Mouse (Mus musculus): ENCODE measurements around the gene Polh. TPM values are rescaled to one million over a fixed set of nuclear protein-coding genes. Genes with fewer than 3 reads are reported as not detected.

Gene Polh
- polyA plus RNA-seq, 1 experiment from 2014 or later: 15.4 TPM

DNA sequence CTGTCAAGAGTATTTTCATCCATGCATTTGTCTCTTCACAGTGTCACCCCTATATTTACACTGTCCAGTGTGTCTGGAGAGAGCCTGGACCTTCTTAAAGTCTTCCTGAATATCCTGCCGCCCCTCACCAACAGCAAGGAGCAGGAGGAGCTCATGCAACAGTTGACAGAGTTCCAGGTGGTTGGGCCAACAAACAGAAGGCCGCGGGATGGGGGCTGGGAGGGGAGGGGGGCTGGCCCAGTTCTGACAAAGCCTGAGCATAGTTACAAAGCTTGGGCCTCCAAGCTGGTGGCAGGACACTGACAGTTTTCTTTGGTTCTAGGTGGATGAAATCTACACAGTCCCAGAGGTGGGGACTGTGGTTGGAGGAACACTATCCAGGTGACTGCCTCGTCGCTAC is 36.2 kb downstream of the Polh start:
- H3K9ac ChIP-seq: no peak overlapping the region
- no peak for ATAC-seq (ENCODE audit: insufficient read depth, low FRiP score, low read depth)
- no peak overlapping the region for H3K27ac ChIP-seq
- peaks cover 17% of the 10 kb centered on the region for H3K4me1 ChIP-seq
- H3K4me2 ChIP-seq: no peak overlapping the region
- H3K36me3 ChIP-seq: peaks cover 60% of the 10 kb centered on the region
- 78% methylated on average over 5 of the region's 5 CpGs for WGBS
- no peak overlapping the region for H3K4me3 ChIP-seq (replicated peaks)
- H3K9me3 ChIP-seq: no peaks in the 10 kb centered on the region
- H3K27me3 ChIP-seq (replicated peaks): no peaks in the 10 kb centered on the region

DNA sequence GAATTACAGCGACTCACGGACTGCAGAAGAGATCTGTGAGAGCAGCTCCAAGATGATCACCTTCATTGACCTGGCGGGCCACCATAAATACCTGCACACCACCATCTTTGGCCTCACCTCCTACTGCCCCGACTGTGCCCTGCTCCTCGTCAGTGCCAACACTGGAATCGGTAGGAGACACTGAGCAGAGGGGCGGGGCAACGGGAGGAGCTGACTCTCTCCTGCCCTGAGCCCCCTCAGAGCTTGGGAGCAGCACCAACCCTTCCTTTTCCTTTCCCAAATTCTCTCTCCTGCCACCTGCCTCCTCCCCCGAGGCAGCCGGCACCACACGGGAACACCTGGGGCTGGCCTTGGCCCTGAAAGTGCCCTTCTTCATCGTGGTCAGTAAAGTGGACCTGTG is 37.0 kb downstream of the Polh start:
- Histone ChIP-seq H3K4me2 (no peak overlapping the region), H3K4me1 (peaks cover 17% of the 10 kb centered on the region), H3K36me3 (peaks cover 54% of the 10 kb centered on the region), H3K4me3 (replicated peaks) (no peak overlapping the region), H3K27ac (no peak overlapping the region), H3K27me3 (replicated peaks) (no peaks in the 10 kb centered on the region), H3K9ac (no peak overlapping the region), H3K9me3 (no peaks in the 10 kb centered on the region)
- WGBS: 90% methylated on average over 12 of the region's 12 CpGs
- ATAC-seq (ENCODE audit: insufficient read depth, low FRiP score, low read depth): no peak

DNA sequence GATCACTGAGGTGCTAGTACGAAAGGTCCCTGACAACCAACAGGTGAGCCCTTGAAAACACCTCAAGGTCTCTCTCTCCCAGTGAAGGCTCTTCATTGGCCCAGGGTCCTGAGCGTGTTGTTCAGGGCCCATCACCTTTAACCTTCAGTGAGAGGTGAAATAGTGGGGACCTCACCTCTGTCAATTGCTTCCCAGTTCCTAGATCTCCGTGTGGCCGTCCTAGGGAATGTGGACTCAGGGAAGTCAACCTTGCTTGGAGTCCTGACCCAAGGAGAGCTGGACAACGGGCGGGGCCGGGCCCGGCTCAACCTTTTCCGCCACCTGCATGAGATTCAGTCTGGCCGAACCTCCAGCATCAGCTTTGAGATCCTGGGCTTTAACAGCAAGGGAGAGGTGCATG is 37.7 kb downstream of the Polh start:
- Histone ChIP-seq H3K4me3 (replicated peaks) (no peak overlapping the region), H3K9ac (no peak overlapping the region), H3K9me3 (no peaks in the 10 kb centered on the region), H3K4me1 (peaks cover 17% of the 10 kb centered on the region), H3K27ac (no peak overlapping the region), H3K27me3 (replicated peaks) (no peaks in the 10 kb centered on the region), H3K36me3 (peaks cover 53% of the 10 kb centered on the region), H3K4me2 (no peak overlapping the region)
- no peak for ATAC-seq (ENCODE audit: insufficient read depth, low FRiP score, low read depth)
- 91% methylated on average over 10 of the region's 10 CpGs for WGBS

- no peaks in the 10 kb centered on the region for H3K27me3 ChIP-seq (replicated peaks)
- H3K27ac ChIP-seq: no peak overlapping the region
- H3K36me3 ChIP-seq: peaks cover 51% of the 10 kb centered on the region
- no peak overlapping the region for H3K4me3 ChIP-seq (replicated peaks)
- H3K4me1 ChIP-seq: peaks cover 19% of the 10 kb centered on the region
- 93% methylated on average over 8 of the region's 8 CpGs for WGBS
- ATAC-seq (ENCODE audit: insufficient read depth, low FRiP score, low read depth): no peak
- H3K4me2 ChIP-seq: no peak overlapping the region
- H3K9me3 ChIP-seq: no peaks in the 10 kb centered on the region
- no peak overlapping the region for H3K9ac ChIP-seq
These were observed 38.1 kb downstream of the Polh start for GRCm38 (mm10) chr17:46164301-46164700.

DNA sequence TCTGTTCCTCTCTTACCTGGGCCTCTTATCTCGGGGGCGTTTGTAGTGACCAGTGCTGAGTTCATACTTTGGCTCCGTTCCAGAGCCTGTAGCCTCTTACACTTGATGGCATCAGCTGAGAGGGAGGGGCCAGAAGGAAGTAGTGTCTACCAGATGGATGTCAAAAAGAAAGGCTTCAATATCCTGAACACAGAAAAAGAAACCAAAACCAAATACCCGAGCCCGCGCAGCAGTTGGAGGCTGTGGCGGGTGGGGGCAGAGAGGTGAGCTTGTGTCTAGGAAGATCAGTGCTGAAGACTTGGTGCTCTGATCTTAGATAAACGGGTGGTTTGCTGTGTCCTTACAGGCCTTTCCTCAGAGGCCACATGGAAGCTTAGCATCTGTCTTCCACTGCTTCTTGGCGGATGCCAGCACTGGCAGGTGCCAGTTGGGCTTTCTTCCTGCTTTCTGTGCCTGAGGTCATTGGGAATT is 39.5 kb downstream of the Polh start:
- Histone ChIP-seq H3K4me1 (peaks cover 21% of the 10 kb centered on the region), H3K9me3 (no peaks in the 10 kb centered on the region), H3K4me3 (replicated peaks) (0 out of 2 replicates have a peak overlapping the region, but pooled peaks have one; percentile 8), H3K36me3 (peaks cover 41% of the 10 kb centered on the region), H3K4me2 (peak overlapping the region; percentile 86), H3K9ac (no peak overlapping the region), H3K27ac (peak overlapping the region; percentile 41; the same call in 1 of the 2 replicates), H3K27me3 (replicated peaks) (no peaks in the 10 kb centered on the region)
- 58% methylated on average over 9 of the region's 9 CpGs for WGBS
- ATAC-seq (ENCODE audit: insufficient read depth, low FRiP score, low read depth): no peak

GRCm38 (mm10) chr17:46162551-46162950 is 39.9 kb downstream of the Polh start:
- Histone ChIP-seq H3K27ac (peak overlapping the region; percentile 41; the same call in 1 of the 2 replicates), H3K4me3 (replicated peaks) (no peak overlapping the region), H3K4me2 (peak overlapping the region; percentile 86), H3K36me3 (peaks cover 36% of the 10 kb centered on the region), H3K27me3 (replicated peaks) (no peaks in the 10 kb centered on the region), H3K9me3 (no peaks in the 10 kb centered on the region), H3K4me1 (peaks cover 21% of the 10 kb centered on the region), H3K9ac (no peak overlapping the region)
- ATAC-seq (ENCODE audit: insufficient read depth, low FRiP score, low read depth): no peak
- WGBS: 79% methylated on average over 7 of the region's 7 CpGs

DNA sequence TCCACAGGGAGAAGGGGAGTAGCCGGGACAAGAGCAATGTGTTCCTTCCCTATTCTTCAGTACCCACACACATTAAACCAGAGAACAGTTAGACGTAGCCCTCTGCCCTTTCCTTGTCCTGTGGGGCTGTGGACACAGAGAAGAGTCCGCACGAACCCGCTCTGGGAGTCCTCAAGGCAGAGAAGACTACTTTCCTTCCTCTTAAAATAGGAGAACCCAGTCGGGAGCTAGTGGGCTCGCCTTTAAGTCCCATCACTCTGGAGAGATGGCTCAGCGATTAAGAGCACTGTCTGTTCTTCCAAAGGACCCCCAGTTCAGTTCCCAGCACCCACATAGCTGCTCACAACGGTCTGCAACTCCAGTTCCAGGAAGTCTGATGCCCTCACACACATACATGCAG is 40.7 kb downstream of the Polh start:
- H3K36me3 ChIP-seq: peaks cover 28% of the 10 kb centered on the region
- no peaks in the 10 kb centered on the region for H3K27me3 ChIP-seq (replicated peaks)
- H3K9ac ChIP-seq: peak overlapping the region; percentile 73
- ATAC-seq (ENCODE audit: insufficient read depth, low FRiP score, low read depth): no peak
- peaks cover 21% of the 10 kb centered on the region for H3K4me1 ChIP-seq
- peak overlapping the region; percentile 86 for H3K27ac ChIP-seq
- H3K4me3 ChIP-seq (replicated peaks): peak overlapping the region; percentile 75
- H3K9me3 ChIP-seq: no peaks in the 10 kb centered on the region
- 46% methylated on average over 9 of the region's 9 CpGs for WGBS
- peak overlapping the region; percentile 86 for H3K4me2 ChIP-seq

DNA sequence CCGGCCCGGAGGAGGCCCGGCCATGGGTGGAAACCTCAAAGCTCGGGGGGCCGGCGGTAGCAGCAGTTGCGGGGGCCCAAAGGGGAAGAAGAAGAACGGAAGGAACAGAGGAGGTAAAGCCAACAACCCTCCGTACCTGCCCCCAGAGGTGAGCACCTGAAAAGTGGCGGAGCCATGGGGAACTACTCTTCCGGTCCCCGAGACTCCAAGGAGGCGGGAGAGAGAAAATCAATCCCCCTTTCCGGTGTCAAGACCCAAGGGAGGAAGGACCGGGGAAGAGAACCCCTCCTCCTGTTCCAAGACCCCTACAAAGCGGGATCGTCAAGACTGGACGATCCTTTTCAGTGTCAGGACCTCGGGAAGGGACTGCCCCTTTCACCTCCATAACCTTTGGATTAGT is 41.3 kb downstream of the Polh start:
- Histone ChIP-seq H3K36me3 (peaks cover 23% of the 10 kb centered on the region), H3K9ac (peak overlapping the region; percentile 73), H3K4me2 (peak overlapping the region; percentile 86), H3K4me3 (replicated peaks) (peak overlapping the region; percentile 75), H3K27me3 (replicated peaks) (no peaks in the 10 kb centered on the region), H3K4me1 (peaks cover 21% of the 10 kb centered on the region), H3K27ac (peak overlapping the region; percentile 86), H3K9me3 (no peaks in the 10 kb centered on the region)
- WGBS: 0% methylated on average over 19 of the region's 19 CpGs
- no peak for ATAC-seq (ENCODE audit: insufficient read depth, low FRiP score, low read depth)

GRCm38 (mm10) chr17:46160686-46161085 is 41.8 kb downstream of the Polh start, which contains the start of gene Gtpbp2:
Gene Gtpbp2, plus strand, starts transcription at chr17:46161032.
- Histone ChIP-seq H3K9ac (peak within 1 kb of the TSS; percentile 73), H3K4me3 (replicated peaks) (peak within 1 kb of the TSS; percentile 75), H3K4me2 (peak within 1 kb of the TSS; percentile 86), H3K27ac (peak within 1 kb of the TSS; percentile 93), H3K27me3 (replicated peaks) (no peaks in the 10 kb centered on the region), H3K4me1 (peaks cover 21% of the 10 kb centered on the region), H3K36me3 (peaks cover 18% of the 10 kb centered on the region), H3K9me3 (no peaks in the 10 kb centered on the region)
- WGBS: 0% methylated on average over 23 of the region's 23 CpGs
- peak; percentile 91 for ATAC-seq (ENCODE audit: insufficient read depth, low FRiP score, low read depth)

- under 1% methylated on average over 16 of the region's 16 CpGs for WGBS
- peak; percentile 68 for ATAC-seq (ENCODE audit: insufficient read depth, low FRiP score, low read depth)
- Histone ChIP-seq H3K9me3 (no peaks in the 10 kb centered on the region), H3K27me3 (replicated peaks) (no peaks in the 10 kb centered on the region), H3K4me1 (peaks cover 21% of the 10 kb centered on the region), H3K27ac (peak overlapping the region; percentile 93), H3K9ac (peak overlapping the region; percentile 38), H3K4me3 (replicated peaks) (peak overlapping the region; percentile 75), H3K4me2 (peak overlapping the region; percentile 86), H3K36me3 (peaks cover 12% of the 10 kb centered on the region)
These were observed 42.3 kb downstream of the Polh start for GRCm38 (mm10) chr17:46160090-46160662.

DNA sequence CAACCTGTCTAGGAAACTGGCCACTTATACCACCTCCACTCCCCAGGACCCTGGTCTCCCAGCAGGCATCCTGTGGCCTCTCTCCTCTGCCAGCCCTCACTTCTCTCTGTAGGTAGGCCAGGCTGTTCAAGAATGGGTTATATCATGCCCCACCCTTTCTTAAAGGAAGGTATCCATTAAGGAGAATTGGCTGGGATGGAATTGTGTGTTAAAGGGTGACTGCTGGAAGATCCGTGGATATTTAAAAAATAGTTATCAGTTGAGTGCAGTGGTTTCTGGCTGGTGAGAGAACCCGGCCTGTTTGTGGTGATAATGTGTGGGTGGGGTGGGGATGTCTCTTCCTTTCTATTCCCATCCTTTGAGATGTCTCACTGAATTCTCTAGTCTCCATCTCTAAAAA is 43.2 kb downstream of the Polh start:
- peaks cover 5% of the 10 kb centered on the region for H3K36me3 ChIP-seq
- peak overlapping the region; percentile 86; the same call in 1 of the 2 replicates for H3K4me2 ChIP-seq
- ATAC-seq (ENCODE audit: insufficient read depth, low FRiP score, low read depth): no peak; the same call in 1 of the 2 replicates
- 58% methylated on average over 2 of the region's 2 CpGs for WGBS
- H3K9ac ChIP-seq: no peak overlapping the region
- peak overlapping the region; percentile 75 for H3K4me3 ChIP-seq (replicated peaks)
- H3K27ac ChIP-seq: peak overlapping the region; percentile 93
- peaks cover 21% of the 10 kb centered on the region for H3K4me1 ChIP-seq
- H3K27me3 ChIP-seq (replicated peaks): no peaks in the 10 kb centered on the region
- no peaks in the 10 kb centered on the region for H3K9me3 ChIP-seq

DNA sequence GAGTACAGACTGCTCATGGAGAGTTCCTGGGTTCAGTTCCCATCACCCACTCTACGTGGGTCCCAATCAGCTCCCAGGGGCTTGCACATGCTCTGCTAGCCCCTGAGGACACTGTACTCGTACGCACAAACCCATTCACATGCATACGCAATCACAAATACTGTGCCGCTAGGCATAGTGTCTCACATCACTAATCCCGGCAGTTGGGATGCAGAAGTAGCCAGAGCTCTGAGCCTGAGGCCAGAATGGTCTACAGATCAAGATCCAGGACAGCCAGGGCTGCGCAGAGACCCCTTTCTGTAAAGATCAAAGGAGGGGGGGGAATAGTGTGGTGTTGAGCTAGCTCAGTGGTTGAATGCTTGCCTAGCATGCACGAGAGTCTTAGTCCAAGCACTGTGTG is 45.3 kb downstream of the Polh start:
- Histone ChIP-seq H3K27me3 (replicated peaks) (no peaks in the 10 kb centered on the region), H3K27ac (no peak overlapping the region), H3K4me3 (replicated peaks) (no peak overlapping the region), H3K9ac (no peak overlapping the region), H3K4me2 (no peak overlapping the region), H3K9me3 (no peaks in the 10 kb centered on the region), H3K36me3 (no peaks in the 10 kb centered on the region), H3K4me1 (peaks cover 17% of the 10 kb centered on the region)
- WGBS: 92% methylated on average over 8 of the region's 8 CpGs
- ATAC-seq (ENCODE audit: insufficient read depth, low FRiP score, low read depth): no peak
